Mouse (Mus musculus): Measurements from ENCODE around the gene Nkd1. TPM values are rescaled to one million over a fixed set of nuclear protein-coding genes. Genes with fewer than 3 reads are reported as not detected.

The Nkd1 gene
- polyA plus RNA-seq, 1 experiment from 2014 or later: 57.4 TPM

DNA sequence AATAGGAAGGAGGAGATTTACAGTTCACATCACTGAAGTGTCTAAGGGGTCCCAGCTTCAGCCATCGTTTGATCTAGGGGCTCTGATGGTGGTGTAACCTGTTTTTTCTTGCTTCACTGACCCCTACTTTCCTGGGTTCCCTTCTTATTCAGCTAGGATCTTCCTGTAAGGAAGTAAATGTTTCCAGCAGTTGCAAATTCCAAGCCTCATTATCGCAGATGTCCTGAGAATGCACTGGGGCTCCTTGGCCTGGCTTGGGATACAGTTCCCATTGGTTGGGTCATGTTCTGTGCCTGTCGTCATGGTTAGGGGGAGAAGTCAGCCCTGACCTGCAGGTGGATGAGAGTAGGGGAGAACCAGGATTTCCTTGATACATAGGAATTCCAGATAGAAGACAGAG, 40.2 kb downstream of the Nkd1 start:
- Histone ChIP-seq H3K9ac (ENCODE audit: low read length) (no peak overlapping the region), H3K36me3 (ENCODE audit: control insufficient read depth, insufficient read depth, low read length) (no peaks in the 10 kb centered on the region), H3K27ac (replicated peaks) (no peak overlapping the region), H3K9me3 (ENCODE audit: control insufficient read depth, low read length) (no peaks in the 10 kb centered on the region), H3K4me1 (replicated peaks; ENCODE audit: control insufficient read depth, insufficient read depth) (no peaks in the 10 kb centered on the region; the same call in 1 of the 2 replicates), H3K4me2 (replicated peaks; ENCODE audit: low read depth) (no peak overlapping the region), H3K4me3 (ENCODE audit: low read depth, low read length) (no peak overlapping the region), H3K27me3 (ENCODE audit: control insufficient read depth, insufficient read depth, low read length) (no peaks in the 10 kb centered on the region)
- ATAC-seq (ENCODE audit: low FRiP score, low TSS enrichment): no peak
- TF ChIP-seq EP300 (optimal IDR thresholded peaks at IDR 0.05) (no peak), CTCF (IDR thresholded peaks at IDR 0.05; ENCODE audit: low read depth) (no peak)
- no peak for DNase-seq (ENCODE audit: low spot score)
- 54% methylated on average over 3 of the region's 3 CpGs for WGBS

DNA sequence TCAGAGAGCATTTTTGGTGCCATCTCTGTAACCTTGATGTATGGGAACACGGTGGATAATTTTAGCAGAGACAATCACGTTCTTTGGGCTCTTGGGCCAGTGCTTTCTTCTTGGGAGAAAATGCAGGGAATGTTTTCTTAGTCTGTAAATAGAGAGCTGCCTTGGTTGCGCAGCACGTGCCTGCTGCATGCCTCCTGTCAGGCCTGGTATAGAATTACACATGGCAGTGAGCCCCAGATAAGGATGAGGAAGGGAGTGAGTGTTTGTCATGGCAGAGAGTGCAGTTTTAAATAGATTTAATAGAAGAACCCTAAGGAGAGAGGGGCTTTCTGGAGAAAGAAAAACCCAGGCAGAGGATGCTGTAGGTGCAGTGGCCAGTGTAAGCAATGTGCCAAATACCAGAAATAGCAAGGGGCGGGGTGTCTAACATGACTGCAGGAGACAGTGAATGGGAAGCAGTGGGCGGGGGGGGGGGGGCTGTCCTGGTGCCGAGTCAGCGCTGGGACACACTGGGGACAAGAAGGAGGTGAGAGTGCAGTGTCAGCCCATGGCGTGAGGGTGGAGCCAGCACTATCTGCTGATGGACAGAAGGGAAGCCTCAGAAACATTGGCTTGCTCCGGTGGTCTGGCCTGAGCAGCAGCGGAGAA, 43.2 kb downstream of the Nkd1 start:
- WGBS: 33% methylated on average over 8 of the region's 11 CpGs

DNA sequence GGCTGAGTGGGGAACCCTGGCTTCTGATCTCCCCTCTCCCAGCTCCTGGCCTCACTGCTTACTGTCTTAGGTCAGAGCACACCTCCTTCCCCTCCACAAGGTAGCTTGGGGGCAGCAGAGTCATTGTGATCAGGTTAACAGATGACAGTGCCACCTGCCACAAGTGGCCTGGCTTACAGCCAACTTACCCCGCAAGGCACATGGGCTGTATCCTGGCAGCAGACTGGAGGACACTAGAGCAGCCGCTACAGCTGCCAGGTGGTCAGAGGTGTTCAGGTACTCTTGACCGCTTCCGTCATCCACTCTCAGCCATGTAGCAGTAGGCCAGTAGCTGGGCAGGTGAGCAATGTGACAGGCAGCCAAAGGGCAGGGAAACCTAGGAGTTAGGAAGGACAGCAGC, 45.0 kb downstream of the Nkd1 start:
- DNase-seq (ENCODE audit: low spot score) (peak; percentile 20), ATAC-seq (ENCODE audit: low FRiP score, low TSS enrichment) (no peak)
- 68% methylated on average over 4 of the region's 4 CpGs for WGBS
- H3K9ac ChIP-seq (ENCODE audit: low read length): no peak overlapping the region
- TF ChIP-seq CTCF (IDR thresholded peaks at IDR 0.05; ENCODE audit: low read depth) (no peak), EP300 (optimal IDR thresholded peaks at IDR 0.05) (no peak)
- H3K27me3 ChIP-seq (ENCODE audit: control insufficient read depth, insufficient read depth, low read length): no peaks in the 10 kb centered on the region
- H3K4me2 ChIP-seq (replicated peaks; ENCODE audit: low read depth): no peak overlapping the region
- H3K4me3 ChIP-seq (ENCODE audit: low read depth, low read length): no peak overlapping the region
- H3K27ac ChIP-seq (replicated peaks): peak overlapping the region; percentile 40; the same call in 1 of the 2 replicates
- H3K36me3 ChIP-seq (ENCODE audit: control insufficient read depth, insufficient read depth, low read length): no peaks in the 10 kb centered on the region
- peaks cover 4% of the 10 kb centered on the region for H3K4me1 ChIP-seq (replicated peaks; ENCODE audit: control insufficient read depth, insufficient read depth)
- no peaks in the 10 kb centered on the region for H3K9me3 ChIP-seq (ENCODE audit: control insufficient read depth, low read length)

More for the DNA sequence above, 43.2 kb downstream of the Nkd1 start:
- DNase-seq (ENCODE audit: low spot score): no peak
- Histone ChIP-seq H3K4me1 (replicated peaks; ENCODE audit: control insufficient read depth, insufficient read depth) (no peaks in the 10 kb centered on the region; the same call in none of the 2 replicates), H3K4me2 (replicated peaks; ENCODE audit: low read depth) (no peak overlapping the region), H3K9me3 (ENCODE audit: control insufficient read depth, low read length) (no peaks in the 10 kb centered on the region), H3K36me3 (ENCODE audit: control insufficient read depth, insufficient read depth, low read length) (no peaks in the 10 kb centered on the region), H3K27ac (replicated peaks) (peak overlapping the region; percentile 5; the same call in 1 of the 2 replicates), H3K9ac (ENCODE audit: low read length) (no peak overlapping the region), H3K27me3 (ENCODE audit: control insufficient read depth, insufficient read depth, low read length) (no peaks in the 10 kb centered on the region), H3K4me3 (ENCODE audit: low read depth, low read length) (no peak overlapping the region)
- no peak for ATAC-seq (ENCODE audit: low FRiP score, low TSS enrichment)
- TF ChIP-seq EP300 (optimal IDR thresholded peaks at IDR 0.05) (no peak), CTCF (IDR thresholded peaks at IDR 0.05; ENCODE audit: low read depth) (no peak)

DNA sequence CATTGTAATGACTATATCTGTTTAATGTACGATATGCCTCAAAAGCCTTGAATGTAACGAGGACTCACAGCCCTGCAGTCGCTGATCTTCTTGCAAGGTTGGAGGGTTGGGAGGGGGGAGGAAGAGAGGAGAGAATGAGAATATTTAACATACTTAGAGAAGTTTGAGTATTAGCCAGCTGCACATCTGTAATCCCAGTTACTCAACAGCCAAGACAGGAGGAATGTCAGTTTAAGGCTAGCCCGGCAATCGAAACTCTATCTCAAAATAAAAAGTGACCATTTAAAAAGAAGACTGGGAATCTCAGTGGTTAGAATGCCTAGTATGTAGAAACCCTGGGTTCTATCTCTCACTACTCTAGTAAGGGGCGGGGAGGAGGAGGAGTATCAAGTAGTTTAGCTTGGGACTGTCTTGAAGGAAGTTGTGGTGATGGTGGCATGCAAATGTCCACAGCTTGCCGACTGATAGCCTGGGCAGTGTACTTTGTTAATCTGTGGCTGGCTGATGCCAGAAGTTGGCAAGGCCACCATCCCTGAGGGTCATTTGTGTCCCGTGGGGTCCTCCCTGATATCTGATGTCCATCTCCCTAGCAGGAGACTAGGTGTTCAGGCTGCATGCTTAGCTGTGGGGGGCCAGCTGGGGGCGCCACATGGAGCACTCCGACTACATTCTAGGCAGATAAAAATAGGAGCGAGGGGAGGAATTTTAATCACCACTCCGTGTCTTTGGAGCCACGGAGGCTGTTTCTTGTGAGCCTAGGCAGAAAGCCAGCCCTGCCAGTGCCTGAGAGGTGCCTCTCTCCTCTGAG, 46.4 kb downstream of the Nkd1 start:
- peak; percentile 45 for DNase-seq (ENCODE audit: low spot score)
- Histone ChIP-seq H3K4me3 (ENCODE audit: low read depth, low read length) (no peak overlapping the region), H3K27ac (replicated peaks) (peak overlapping the region; percentile 90), H3K4me2 (replicated peaks; ENCODE audit: low read depth) (no peak overlapping the region), H3K9ac (ENCODE audit: low read length) (no peak overlapping the region), H3K36me3 (ENCODE audit: control insufficient read depth, insufficient read depth, low read length) (no peaks in the 10 kb centered on the region), H3K4me1 (replicated peaks; ENCODE audit: control insufficient read depth, insufficient read depth) (peaks cover 9% of the 10 kb centered on the region), H3K9me3 (ENCODE audit: control insufficient read depth, low read length) (no peaks in the 10 kb centered on the region), H3K27me3 (ENCODE audit: control insufficient read depth, insufficient read depth, low read length) (no peaks in the 10 kb centered on the region)
- 36% methylated on average over 13 of the region's 13 CpGs for WGBS
- TF ChIP-seq EP300 (optimal IDR thresholded peaks at IDR 0.05) (no peak), CTCF (IDR thresholded peaks at IDR 0.05; ENCODE audit: low read depth) (peak; percentile 65)
- no peak for ATAC-seq (ENCODE audit: low FRiP score, low TSS enrichment)

DNA sequence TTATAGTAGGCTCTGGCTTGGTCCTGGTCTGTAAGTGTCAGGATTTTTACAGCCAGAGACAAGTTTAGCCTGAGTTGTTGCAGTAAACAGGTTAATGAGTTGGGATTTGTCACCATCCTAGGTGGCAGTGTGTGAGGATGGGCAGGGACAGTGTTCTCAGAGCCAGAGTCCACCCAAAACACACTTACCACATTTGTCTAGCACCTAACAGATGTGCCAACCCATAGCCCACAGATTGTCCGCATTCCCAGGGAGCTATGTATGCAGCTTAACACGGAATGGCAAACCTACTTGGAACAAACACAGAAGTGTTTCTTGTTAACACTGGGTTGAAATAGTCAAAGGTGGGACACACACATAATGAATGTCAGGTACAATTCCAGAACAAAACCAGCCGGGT, 47.1 kb downstream of the Nkd1 start:
- Histone ChIP-seq H3K4me3 (ENCODE audit: low read depth, low read length) (no peak overlapping the region), H3K4me1 (replicated peaks; ENCODE audit: control insufficient read depth, insufficient read depth) (peaks cover 9% of the 10 kb centered on the region), H3K27ac (replicated peaks) (peak overlapping the region; percentile 90), H3K36me3 (ENCODE audit: control insufficient read depth, insufficient read depth, low read length) (no peaks in the 10 kb centered on the region), H3K27me3 (ENCODE audit: control insufficient read depth, insufficient read depth, low read length) (no peaks in the 10 kb centered on the region), H3K9me3 (ENCODE audit: control insufficient read depth, low read length) (no peaks in the 10 kb centered on the region), H3K9ac (ENCODE audit: low read length) (no peak overlapping the region), H3K4me2 (replicated peaks; ENCODE audit: low read depth) (no peak overlapping the region)
- WGBS: 69% methylated on average over 3 of the region's 3 CpGs
- no peak for TF ChIP-seq EP300 (optimal IDR thresholded peaks at IDR 0.05)
- TF ChIP-seq CTCF (IDR thresholded peaks at IDR 0.05; ENCODE audit: low read depth): no peak
- ATAC-seq (ENCODE audit: low FRiP score, low TSS enrichment) (no peak), DNase-seq (ENCODE audit: low spot score) (no peak)

DNA sequence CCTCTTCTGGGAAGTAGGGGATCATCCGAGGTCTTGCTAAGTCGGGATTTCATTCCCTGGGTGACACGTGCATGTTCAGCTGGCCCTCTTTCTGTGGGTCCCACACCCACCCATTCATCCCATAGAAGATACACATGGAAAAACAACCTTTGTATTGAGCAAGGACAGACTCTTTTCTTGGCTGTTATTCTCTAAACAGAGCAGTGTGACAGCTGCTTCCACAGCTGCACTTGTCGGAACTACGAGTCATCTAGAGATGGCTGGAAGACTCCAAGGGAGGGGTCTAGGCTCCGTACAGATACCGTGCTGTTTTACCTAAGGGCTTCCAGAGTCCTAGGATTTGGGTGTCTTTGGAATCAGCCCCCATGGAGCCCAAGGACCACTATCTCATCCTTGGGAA, 48.2 kb downstream of the Nkd1 start:
- Histone ChIP-seq H3K4me2 (replicated peaks; ENCODE audit: low read depth) (no peak overlapping the region), H3K27me3 (ENCODE audit: control insufficient read depth, insufficient read depth, low read length) (no peaks in the 10 kb centered on the region), H3K36me3 (ENCODE audit: control insufficient read depth, insufficient read depth, low read length) (no peaks in the 10 kb centered on the region), H3K9ac (ENCODE audit: low read length) (no peak overlapping the region), H3K4me3 (ENCODE audit: low read depth, low read length) (no peak overlapping the region), H3K4me1 (replicated peaks; ENCODE audit: control insufficient read depth, insufficient read depth) (peaks cover 9% of the 10 kb centered on the region), H3K27ac (replicated peaks) (peak overlapping the region; percentile 90), H3K9me3 (ENCODE audit: control insufficient read depth, low read length) (no peaks in the 10 kb centered on the region)
- ATAC-seq (ENCODE audit: low FRiP score, low TSS enrichment): no peak
- 36% methylated on average over 7 of the region's 7 CpGs for WGBS
- no peak for DNase-seq (ENCODE audit: low spot score)
- TF ChIP-seq EP300 (optimal IDR thresholded peaks at IDR 0.05): no peak
- no peak for TF ChIP-seq CTCF (IDR thresholded peaks at IDR 0.05; ENCODE audit: low read depth)
